10 mouse cellular contexts compared by ENCODE assay signal in genomic region chrX:60892098-60892800, GRCm38 (mm10). TPM values are rescaled to one million over a fixed set of nuclear protein-coding genes. Genes with fewer than 3 reads are reported as not detected.
A peak's percentile ranks its signal among the peaks of the same experiment; 100 is the strongest.
DNase-seq lines count a peak whose midpoint lies in the region; ATAC-seq and TF ChIP-seq lines count a peak whose summit lies in the region.
"Had no signal": no experiment of that assay in that cellular context is flagged by ENCODE, and none has a peak within 500 bp of the region (broad histone marks: within the 10 kb centered on the region; RNA-seq: fewer than 3 reads in every experiment).

No protein-coding gene starts in this region.

- peak overlapping the region; percentile 81 for H3K27ac ChIP-seq in forebrain, embryonic 13.5 days
- H3K27ac ChIP-seq in limb, embryonic 10.5 days, result no peak overlapping the region
- no peak overlapping the region for H3K27ac ChIP-seq in olfactory bulb, adult 2 months (ENCODE audit: insufficient read depth, low read depth, low read length)

- peaks cover 18% of the 10 kb centered on the region for H3K4me1 ChIP-seq in megakaryocyte, embryonic 14.5 days
- peaks cover 12% of the 10 kb centered on the region; the same call in 1 of the 2 replicates for H3K4me1 ChIP-seq in forebrain, embryonic 13.5 days
- peaks cover 9% of the 10 kb centered on the region; the same call in 1 of the 2 replicates for H3K4me1 ChIP-seq in limb, embryonic 10.5 days
- H3K4me1 ChIP-seq in olfactory bulb, adult 2 months (ENCODE audit: control insufficient read depth, insufficient read depth, low read length), result peaks cover 12% of the 10 kb centered on the region

- TF ChIP-seq CTCF in olfactory bulb, adult 2 months (IDR thresholded peaks at IDR 0.05; ENCODE audit: insufficient read depth, low read depth, low read length), result no peak

- peak; percentile 5 for DNase-seq in cerebellum, adult 11-12 months
- no peak for DNase-seq in cerebellum, postnatal 36 days
- DNase-seq in limb, embryonic 10.5 days (ENCODE audit: low spot score), result peak; percentile 54
- no peak for DNase-seq in ovary, postnatal 10 days (ENCODE audit: low spot score)

- peaks cover 90% of the 10 kb centered on the region for H3K27me3 ChIP-seq in megakaryocyte, embryonic 14.5 days (replicated peaks)
- H3K27me3 ChIP-seq in forebrain, embryonic 13.5 days, result no peaks in the 10 kb centered on the region
- peaks cover 100% of the 10 kb centered on the region for H3K27me3 ChIP-seq in limb, embryonic 10.5 days (ENCODE audit: low read depth, poor library complexity, severe bottlenecking)
- H3K27me3 ChIP-seq: CH12.LX had no signal

- peaks cover 40% of the 10 kb centered on the region for H3K9me3 ChIP-seq in megakaryocyte, embryonic 14.5 days
- no peaks in the 10 kb centered on the region for H3K9me3 ChIP-seq in forebrain, embryonic 13.5 days (replicated peaks)
- no peaks in the 10 kb centered on the region for H3K9me3 ChIP-seq in limb, embryonic 10.5 days (replicated peaks)

- no peaks in the 10 kb centered on the region for H3K36me3 ChIP-seq in megakaryocyte, embryonic 14.5 days (replicated peaks; ENCODE audit: low read length)
- H3K36me3 ChIP-seq in forebrain, embryonic 13.5 days (ENCODE audit: poor library complexity, severe bottlenecking), result no peaks in the 10 kb centered on the region
- H3K36me3 ChIP-seq in limb, embryonic 10.5 days, result no peaks in the 10 kb centered on the region

- H3K9ac ChIP-seq in forebrain, embryonic 13.5 days, result peak overlapping the region; percentile 78

- WGBS in forebrain, embryonic 13.5 days, result 26% methylated on average over 38 of the region's 102 CpGs
- 33% methylated on average over 77 of the region's 102 CpGs for WGBS in limb, embryonic 10.5 days
- 44% methylated on average over 101 of the region's 102 CpGs for WGBS in olfactory bulb, adult 2 months

- peak overlapping the region; percentile 89 for H3K4me3 ChIP-seq in megakaryocyte, embryonic 14.5 days (replicated peaks)
- peak overlapping the region; percentile 64 for H3K4me3 ChIP-seq in forebrain, embryonic 13.5 days
- H3K4me3 ChIP-seq in limb, embryonic 10.5 days, result peak overlapping the region; percentile 49
- peak overlapping the region; percentile 69 for H3K4me3 ChIP-seq in olfactory bulb, adult 2 months (ENCODE audit: insufficient read depth, low read depth, low read length)

- H3K4me2 ChIP-seq in forebrain, embryonic 13.5 days, result peak overlapping the region; percentile 67

- ATAC-seq in megakaryocyte, adult 5-6 weeks (ENCODE audit: poor library complexity, severe bottlenecking), result no peak
- peak; percentile 57 for ATAC-seq in forebrain, embryonic 13.5 days

- TF ChIP-seq POLR2A in olfactory bulb, adult 2 months (IDR thresholded peaks at IDR 0.05; ENCODE audit: insufficient read depth, low read depth, low read length), result no peak

RNA-seq across cellular contexts. Expression of gene Sox3, which starts 1.0 kb away (rescaled TPM):
- not detected in 2 replicates for polyA plus RNA-seq in megakaryocyte, embryonic 14.5 days (2012; ENCODE audit: insufficient read depth, low replicate concordance)
- not detected in 2 replicates for total RNA-seq in megakaryocyte, adult 5-6 weeks (2015)
- total RNA-seq in megakaryocyte, adult 5-6 weeks (2017), result not detected in 2 replicates
- polyA plus RNA-seq in forebrain, embryonic 13.5 days (2015; fragmentation: Nextera tagmentation; extraction: Ambion mirVana), result 6.0 and 6.2 TPM in 2 replicates
- polyA plus RNA-seq in limb, embryonic 10.5 days (2016; fragmentation: Nextera tagmentation; extraction: Ambion mirVana), result not detected in 2 replicates
- not detected in 2 replicates for polyA plus RNA-seq in olfactory bulb, adult 2 months (2012; ENCODE audit: insufficient read depth, insufficient read length, low replicate concordance, missing spikeins)
- total RNA-seq: CH12.LX; heart, postnatal 14 days had no signal

Comparison
In these comparisons a context has a peak if more than half of its experiments do, and no peak if none do; other contexts are left out.
1. DNase-seq: peak in cerebellum, adult 11-12 months (single experiment) and limb, embryonic 10.5 days (single experiment); none in cerebellum, postnatal 36 days (0 of 2) and ovary, postnatal 10 days (single experiment).
2. Peak in every context shown above with its lines, with median percentiles within 50 percentile points of each other: H3K4me3 ChIP-seq.